Mouse (Mus musculus): ENCODE measurements around the gene Hjurp.

Hjurp gene

DNA sequence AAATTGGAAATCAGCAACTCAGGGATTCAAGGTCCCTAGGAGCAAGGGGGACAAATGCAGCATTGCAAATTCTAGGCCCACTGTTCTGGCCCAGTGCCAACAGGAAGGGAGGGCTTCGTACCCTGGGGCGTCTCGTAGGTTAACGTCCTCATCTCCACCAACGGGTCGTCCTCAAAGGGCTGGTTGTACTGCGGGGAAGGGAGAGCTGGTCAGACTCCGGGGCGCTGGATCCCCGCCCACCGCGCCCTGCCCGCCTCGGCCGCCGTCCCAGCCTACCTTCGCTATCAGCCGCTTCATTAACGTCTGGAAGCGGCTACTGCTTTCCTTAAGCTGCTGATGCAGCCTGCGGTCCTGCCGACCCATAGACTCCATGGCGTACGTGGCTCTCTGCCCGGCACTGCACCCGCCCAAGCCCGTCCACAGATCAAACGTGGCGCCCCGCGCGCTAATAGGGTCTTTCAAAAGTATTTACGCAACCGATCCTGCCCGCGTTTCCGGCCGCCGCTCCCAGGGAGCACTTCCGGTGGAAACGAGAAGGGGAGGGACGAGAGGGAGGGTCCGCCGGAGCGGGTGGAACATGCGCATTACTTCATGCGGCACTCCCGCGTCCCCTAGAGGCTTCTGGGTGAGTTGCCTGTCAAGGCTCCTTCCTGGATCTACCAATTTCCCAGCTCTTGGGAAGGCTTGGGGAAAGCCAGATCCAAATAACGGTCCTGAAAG is at the start of gene Hjurp, which contains the start of gene Trpm8:
Gene Hjurp, minus strand, starts transcription at position 536 of the 720 bp plus-strand sequence.
Gene Trpm8, plus strand, starts transcription at position 564 of the 720 bp plus-strand sequence.
- peak; percentile 100 for DNase-seq (ENCODE audit: low read depth in 2 of 2, low spot score in 2 of 2)

DNA sequence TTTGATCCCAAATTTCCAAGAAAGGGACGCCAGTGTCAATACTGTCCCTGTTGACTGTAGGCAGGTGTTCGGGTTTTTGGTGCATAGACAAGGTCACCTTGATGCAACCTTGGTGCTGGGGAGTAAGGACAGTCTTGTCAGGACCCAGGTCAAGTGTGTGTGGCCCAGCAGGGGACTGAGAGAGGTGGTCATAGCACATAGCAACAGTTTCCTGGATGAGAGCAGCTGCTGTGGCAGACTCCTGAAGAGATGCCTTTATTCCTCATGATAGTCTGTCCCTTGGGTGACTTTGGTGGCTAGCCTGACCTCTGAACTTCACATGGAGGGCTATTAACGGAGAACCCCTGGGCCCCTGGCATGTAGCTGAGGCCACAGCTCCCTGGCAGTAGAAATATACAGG is 45.7 kb upstream of the Hjurp start:
- DNase-seq (ENCODE audit: low read depth in 2 of 2, low spot score in 2 of 2) = no peak

DNA sequence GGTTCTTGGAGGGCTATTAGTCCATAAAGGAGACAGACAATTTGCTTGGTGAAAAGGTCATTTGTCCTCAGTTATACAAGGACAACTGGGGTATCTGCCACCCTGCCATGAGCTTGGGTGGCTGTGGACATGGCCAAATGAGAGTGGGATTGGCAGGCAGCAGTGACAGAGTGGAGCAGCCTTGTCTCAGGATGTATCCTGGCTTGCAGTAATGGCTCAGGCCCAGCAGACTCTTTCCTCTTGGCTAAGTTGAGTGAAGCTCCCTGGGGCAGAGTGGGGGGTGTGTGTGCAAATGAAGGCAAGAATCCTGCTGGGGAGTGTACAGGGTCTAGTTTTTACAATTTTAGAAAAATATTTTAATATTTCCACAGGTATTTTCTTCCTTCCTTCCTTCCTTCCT is 44.7 kb upstream of the Hjurp start:
- no peak for DNase-seq (ENCODE audit: low read depth in 2 of 2, low spot score in 2 of 2)

DNA sequence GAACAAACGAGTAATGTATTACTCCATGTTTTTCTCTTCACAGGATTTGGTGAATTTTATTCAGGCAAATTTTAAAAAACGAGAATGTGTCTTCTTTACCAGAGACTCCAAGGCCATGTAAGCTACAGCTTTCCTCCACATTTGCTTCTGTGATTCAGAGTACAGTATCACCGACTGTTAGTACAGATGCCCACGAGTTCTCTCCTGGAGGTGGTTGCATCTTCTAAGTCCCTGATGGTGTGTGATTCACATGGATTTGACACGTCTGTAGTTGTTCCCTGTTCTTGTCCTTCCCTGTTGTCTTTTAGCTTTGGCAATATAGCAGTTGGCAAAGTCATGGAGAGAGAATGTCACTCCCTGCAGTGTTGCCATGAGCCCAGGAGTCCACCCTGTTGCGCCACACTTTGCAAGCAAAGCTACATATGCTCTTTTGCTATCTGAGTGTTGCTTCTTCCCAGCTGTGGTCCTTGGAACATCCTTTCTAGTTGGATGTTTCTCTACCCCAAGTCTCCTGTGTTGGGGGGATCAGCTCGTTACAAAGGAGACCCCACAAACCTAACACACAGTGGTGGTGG is 43.5 kb upstream of the Hjurp start:
- no peak for DNase-seq (ENCODE audit: low read depth in 2 of 2, low spot score in 2 of 2)

DNA sequence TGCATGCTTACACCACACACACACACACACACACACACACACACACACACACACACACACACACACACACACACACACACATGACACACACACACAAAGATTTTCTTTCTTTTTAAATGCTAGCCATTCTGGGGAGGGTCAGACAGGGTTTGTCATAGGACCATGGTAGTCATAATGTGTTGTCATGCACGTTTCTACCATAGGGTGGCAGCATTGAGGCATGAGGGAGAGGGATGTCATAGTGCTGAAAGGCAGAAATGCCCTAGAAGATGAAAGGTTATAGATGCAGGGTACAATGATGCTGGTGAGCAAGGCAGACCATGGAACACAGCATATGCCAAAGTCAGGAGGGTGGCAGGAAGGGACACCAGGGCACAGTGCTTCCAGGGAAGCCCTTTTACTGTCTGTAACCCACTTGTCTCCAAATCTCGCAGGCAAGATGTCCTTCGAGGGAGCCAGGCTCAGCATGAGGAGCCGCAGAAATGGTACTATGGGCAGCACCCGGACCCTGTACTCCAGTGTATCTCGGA is 41.2 kb upstream of the Hjurp start:
- DNase-seq (ENCODE audit: low read depth in 2 of 2, low spot score in 2 of 2) = peak in 1 of 2 experiments; percentile 43

DNA sequence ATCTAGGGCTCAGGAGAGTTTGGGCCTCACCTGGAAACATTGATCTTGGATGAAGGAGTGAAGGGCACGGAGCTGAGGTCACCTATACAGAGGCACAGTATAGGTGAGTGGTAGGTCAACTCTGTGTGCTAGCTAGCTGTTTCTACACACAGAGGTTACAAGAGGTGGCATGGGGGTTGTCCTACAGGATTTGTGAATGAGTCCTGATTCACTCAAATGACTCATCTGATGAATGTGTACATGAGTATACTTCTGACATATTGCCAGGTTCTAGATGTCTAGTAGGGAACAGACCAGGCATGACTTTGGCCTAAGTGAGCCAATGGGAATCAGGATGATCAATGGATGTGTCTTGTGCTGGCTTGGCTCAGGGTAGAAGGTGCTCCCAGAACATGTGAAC is 39.8 kb upstream of the Hjurp start:
- DNase-seq (ENCODE audit: low read depth in 2 of 2, low spot score in 2 of 2) = no peak

DNA sequence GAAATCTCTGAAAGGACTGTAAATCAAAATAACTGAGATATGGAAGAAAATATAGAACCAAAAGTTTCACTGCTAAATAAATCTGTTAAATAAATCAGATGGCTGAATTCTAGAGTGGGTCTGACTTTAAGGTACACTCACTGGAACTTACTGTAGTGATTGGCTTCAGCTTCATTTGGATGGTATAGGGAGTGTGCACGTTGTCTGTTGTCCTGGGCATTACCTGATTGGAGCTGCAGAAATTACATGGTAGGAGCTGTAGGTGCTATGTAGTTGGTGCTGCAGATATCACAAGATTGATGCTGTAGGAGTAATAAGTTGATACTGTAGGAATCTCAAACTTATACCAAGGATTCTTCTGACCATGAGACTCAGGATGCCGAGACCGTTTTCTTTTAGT is 32.9 kb upstream of the Hjurp start:
- DNase-seq (ENCODE audit: low read depth in 2 of 2, low spot score in 2 of 2) = no peak

DNA sequence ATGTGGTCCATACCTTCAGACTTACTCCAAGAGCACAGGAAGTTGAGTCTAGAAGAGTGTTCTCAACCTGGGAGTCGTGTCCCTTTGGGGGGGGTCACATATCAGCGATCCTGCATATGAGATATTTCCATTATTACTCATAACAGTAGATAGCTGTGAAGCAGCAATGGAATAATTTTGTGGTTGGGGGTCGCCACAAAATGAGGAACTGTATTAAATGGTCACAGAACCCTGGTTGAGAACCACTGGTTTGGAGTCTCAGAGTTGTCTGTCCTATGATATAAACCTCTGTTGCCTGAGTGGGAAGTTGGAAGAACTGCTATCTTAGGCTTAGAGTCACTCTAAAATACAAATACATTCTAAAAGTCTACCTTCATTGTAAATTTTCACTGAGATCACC is 32.5 kb upstream of the Hjurp start:
- DNase-seq (ENCODE audit: low read depth in 2 of 2, low spot score in 2 of 2) = no peak

DNA sequence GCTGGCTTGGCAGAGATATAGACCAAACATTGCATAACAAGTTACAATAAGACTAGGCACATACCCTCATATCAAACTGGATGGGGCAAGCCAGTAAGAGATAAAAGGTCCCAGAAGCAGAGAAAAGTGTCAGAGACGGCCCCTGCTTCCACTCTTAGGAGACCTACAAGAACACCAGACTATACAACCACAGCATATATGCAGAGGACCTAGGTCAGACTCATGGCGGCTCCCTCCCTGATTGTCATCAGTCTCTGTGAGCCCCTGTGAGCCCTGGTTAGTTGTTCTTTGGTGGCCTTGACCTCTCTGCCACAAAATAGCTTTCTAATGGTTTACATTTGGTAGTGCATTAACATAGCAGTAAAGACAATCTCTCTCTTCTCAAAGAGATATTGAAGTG is 31.6 kb upstream of the Hjurp start:
- no peak for DNase-seq (ENCODE audit: low read depth in 2 of 2, low spot score in 2 of 2)

DNA sequence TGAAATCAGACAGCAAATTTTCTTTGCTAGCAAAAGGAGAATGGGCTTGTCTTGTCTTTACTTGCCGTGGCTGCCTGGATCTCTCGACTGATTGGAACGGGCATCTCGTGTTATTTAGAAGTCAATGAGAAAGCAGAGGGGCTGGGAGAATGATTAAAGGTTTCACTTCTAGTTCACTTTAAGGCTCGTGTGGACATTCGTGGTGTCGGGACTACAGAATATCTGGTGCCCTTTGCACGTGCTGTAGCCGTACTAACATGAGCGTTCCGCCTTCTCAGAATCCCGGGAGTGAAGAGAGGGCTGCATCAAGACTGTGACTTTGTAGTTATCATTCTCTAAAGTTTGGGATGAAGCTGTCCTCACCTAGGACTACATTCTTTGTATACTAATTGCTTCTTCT is 29.7 kb upstream of the Hjurp start:
- DNase-seq (ENCODE audit: low read depth in 2 of 2, low spot score in 2 of 2) = no peak

DNA sequence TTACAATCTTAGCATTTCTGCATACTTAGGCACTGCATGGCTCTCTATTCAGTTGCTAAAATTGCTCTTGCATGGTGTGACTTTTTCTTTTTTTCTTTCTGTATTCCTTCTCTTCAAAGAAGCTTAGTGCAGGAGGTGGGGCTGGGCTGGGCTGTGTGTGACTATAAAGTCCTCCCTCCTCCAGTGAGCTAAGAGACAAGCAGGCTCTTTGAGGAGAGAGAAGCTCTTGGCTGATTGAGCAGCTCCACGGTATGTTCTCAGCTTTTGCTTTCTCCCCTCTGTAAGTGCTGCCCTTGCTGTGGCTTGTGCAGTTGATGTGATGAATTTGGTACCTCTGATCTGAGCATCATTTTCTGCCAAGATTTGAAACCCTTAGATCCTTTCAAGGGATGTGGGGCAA is 29.1 kb upstream of the Hjurp start:
- DNase-seq (ENCODE audit: low read depth in 2 of 2, low spot score in 2 of 2) = no peak

DNA sequence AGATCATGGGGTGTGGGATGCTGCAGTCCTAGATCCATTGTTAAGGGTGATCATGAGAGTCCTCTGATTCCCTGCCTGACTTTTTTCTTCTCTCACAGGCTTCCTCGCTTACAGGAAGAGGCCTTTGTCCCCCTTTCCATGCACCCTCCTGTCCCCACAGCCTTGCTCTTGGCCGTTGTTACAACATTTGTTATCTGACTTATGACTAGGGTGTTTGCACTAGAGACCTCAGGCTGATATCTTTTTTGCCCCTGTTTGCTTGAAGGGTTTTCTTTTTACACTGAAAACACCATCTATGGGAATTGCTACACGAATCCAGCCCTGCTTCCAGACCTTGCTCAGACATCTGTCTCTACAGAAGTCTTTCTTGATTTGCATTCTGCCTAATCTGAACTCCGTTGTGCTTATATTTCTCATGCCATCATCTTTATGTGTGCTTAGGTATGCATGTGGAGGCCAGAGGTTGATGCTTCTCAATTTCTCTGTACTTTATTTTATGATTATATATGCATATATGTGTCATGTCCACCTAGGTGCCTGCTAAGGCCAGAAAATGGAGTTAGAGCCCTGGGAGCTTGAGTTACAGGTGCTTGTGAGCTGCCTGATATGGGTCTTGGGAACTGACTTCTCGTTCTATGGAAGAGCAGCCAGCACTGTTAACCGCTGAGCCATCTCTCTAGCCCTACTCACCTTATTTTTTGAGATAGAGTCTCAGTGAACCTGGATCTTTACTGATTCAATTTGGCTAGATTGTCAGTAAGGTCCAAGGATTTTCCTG is 27.8 kb upstream of the Hjurp start:
- DNase-seq (ENCODE audit: low read depth in 2 of 2, low spot score in 2 of 2) = no peak

DNA sequence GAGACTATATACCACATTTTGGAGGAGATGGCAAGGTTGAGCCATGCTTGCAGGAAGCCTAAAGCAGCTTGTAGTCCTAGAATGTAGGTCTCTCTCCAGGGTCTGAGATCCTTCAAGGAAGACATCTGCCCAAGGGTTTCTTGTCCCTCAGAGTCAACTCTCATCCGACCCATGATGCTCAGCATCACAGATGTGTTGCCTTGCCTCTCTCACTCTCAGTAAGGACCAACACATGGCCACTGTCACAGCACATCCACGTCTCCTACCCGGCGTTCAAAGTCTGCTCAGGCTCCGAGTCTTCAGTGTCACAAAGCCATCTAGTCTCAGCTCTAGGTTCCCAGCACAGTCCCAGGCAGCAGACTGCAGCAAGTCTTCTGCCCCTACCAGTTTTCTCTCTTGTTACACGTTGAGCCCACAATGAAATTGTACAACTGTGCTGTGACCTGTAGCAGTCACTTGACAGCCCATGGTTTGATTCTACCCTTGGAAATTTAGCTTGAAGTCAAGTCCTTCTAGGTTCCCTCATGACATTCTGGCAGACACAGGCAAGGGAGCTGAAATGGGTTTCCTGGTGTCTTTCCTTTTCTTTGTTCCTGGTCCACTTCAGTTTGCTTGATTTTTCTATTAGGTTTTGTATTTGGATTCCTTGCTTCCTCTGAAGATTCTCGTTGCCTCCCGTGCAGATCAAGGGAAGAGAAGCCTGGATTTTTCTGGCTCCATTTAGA is 27.0 kb upstream of the Hjurp start:
- no peak for DNase-seq (ENCODE audit: low read depth in 2 of 2, low spot score in 2 of 2)

DNA sequence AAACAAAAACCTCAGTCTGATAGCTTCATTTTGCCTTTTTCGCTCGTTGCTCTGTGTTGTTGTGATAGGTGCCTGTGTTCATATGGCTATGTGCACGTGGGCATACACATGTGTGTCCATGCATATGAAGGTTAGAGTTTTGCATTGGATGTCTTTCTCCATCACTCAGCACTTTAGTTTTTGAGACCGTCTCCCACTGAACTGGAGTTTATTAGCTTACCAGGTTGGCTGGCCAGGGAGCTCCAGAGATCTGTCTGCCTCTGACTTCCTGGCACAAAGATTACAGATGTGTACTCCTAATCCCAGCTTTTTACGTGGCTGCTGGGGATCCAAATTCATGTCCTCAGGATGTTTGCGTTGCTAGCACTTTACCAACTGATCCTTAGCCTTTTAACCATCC is 26.3 kb upstream of the Hjurp start:
- no peak for DNase-seq (ENCODE audit: low read depth in 2 of 2, low spot score in 2 of 2)

DNA sequence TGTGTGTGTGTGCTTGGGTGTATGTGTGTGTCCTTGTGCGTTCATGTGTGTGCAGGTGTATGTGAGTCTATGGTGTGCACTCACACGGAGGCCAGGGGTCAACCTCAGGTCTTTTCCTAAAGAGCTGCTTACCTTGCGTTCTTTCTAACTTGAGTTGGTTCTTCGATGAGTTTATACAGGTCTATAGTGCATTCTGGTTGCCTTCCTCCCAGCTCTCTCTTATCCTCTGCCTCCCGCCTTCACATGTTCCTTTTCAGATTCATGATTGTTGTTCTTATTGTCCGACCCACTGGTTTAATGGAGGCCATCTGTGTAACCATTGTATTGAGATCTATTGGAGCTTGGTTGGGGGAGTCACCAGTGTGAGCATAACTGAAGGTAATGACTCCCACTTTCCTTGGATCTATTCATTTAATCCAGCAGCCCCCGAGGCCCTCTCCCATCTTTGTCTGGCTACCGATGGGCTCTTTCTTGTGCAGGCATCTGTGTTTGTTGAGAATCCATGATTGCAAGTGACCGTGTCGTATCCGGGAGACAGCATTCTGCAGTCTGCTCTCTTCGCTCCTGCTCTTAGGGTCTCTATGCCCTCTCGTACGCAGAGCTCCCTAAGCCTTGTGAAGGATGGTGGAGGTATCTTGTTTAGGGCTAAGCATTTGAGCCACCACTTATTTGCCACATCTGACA is 24.8 kb upstream of the Hjurp start:
- no peak for DNase-seq (ENCODE audit: low read depth in 2 of 2, low spot score in 2 of 2)

DNA sequence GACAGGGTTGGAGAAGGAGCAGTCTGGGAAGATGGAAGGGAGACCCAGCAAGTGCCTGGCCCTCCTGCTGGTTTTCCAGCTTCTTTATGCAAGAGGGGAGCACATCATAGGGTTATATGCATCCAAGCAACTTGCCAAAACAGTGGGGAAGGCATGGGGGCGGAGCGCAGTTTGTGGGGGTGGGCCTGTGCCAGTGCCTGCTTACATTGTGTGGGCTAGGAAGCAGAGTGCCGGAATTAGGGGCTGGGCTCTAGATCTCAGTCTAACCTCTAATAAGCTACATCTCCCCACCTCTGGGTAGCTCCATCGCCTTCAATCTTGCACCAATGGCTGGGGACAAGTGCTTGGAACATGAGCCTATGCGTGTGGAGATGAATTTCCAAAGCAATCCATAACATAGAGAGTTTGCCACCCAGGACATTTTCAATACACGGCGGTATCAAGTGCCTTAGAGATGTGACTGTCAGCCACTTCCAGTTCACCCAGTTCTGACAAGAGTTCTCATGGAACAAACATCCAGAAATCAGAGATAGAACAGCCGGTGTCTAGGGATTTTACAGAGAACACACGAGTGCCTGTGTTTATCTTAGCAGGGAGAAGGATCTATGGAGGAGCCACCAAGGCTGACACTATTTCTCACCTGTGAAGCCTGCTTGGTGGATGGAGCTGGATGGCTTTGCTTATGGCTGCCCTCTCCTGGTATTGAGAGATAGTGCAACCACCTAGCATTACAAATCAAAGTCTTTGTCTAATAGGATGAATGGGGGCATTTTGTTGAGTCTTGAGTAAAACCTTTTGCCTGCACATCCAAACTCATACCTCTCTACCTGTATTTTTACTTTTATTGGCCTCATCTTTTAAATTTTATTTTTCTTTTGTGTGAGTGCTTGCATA is 23.9 kb upstream of the Hjurp start:
- DNase-seq (ENCODE audit: low read depth in 2 of 2, low spot score in 2 of 2) = no peak

DNA sequence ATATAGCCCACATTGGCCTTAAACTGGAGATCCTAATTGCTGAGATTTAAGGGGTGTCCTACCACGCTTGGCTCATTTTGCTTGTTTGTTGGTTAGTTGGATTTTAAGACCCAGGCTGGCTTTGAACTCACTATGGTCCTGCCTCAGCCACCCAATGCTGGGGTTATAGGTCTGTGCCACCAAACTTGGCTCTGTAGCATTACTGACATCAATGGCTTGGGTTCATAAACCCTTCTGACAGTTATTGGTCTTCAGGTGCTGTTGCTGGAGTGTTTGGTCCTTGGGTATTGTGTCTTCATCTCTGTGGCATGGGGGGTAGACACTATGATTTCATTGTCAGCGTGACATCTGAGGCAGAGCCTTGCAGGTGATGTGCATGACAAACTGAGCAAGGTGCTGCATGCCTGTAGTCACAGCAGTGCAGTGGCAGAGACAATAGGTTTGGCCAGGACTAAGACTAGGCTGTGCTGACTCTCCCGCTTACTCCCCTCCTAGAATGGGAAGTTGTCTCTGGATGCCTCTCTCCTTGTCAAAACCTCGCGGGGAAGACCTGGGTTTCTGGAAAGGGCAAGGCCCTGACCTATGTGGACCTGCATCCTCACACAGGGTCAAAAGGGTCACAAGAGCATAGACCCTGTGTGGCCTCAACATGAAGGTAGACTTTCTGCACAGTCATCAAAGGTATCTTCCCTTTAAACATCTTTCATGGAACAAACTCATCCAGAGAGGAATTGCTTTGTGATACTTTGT is 23.0 kb upstream of the Hjurp start:
- DNase-seq (ENCODE audit: low read depth in 2 of 2, low spot score in 2 of 2) = no peak

DNA sequence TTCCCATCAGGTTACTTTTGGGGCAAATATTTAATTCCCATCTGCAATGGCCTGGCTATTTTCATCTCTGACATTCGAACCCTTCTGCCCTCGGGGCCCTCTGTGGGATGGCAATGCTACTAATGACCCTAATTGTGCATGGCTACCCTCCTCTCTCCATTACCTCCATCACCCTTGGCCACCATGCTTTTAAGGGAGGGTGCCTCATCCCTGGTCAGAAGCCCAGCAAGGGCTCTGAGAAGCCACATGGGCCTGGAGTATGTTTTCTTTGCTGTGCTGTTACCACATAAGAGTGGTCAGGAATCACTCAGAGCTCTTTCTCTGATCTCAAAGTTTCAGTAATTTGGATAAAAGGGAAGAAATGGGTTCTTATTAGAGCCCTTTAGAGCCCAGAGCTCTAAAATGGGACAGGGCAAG is 22.1 kb upstream of the Hjurp start:
- DNase-seq (ENCODE audit: low read depth in 2 of 2, low spot score in 2 of 2) = no peak

All from CD8-positive naive resting alpha-beta T cell, adult 2 months (primary cell).